Comparison of ENCODE assay signal across 11 mouse cellular contexts in the genomic region with DNA sequence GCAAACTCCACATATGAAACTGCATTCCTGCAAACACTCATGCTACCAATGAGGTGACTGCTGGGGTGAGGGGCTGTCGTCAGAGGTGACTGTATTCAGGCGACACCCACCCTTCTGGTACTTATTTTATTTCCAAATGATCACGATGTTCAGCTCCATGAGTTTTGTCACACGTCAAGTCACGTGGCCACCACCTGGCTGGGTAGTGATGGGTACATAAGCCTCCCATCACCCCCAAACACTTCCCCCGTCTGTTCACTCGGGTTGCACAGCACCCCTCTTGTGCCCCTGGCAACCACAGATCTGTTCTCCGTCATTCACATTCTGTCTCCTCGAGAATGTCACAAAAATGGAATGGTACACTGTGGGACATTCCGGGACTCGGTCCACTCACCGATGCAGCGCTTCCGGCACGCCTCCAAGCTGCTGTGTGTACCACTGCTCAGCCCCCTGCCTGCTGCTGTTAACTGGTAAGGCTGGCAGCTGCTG. TPM values are rescaled to one million over a fixed set of nuclear protein-coding genes. Genes with fewer than 3 reads are reported as not detected.
DNase-seq lines count a peak whose midpoint lies in the region; ATAC-seq and TF ChIP-seq lines count a peak whose summit lies in the region.
"Had no signal": no experiment of that assay in that cellular context is flagged by ENCODE, and none has a peak within 500 bp of the region (broad histone marks: within the 10 kb centered on the region; RNA-seq: fewer than 3 reads in every experiment).

No protein-coding gene starts in this region.

- H3K9me3 ChIP-seq in forebrain, embryonic 14.5 days (replicated peaks; ENCODE audit: control insufficient read depth, low read length), result no peaks in the 10 kb centered on the region
- H3K9me3 ChIP-seq in forebrain, embryonic 12.5 days, result no peaks in the 10 kb centered on the region
- no peaks in the 10 kb centered on the region for H3K9me3 ChIP-seq in hindbrain, postnatal 0 days (ENCODE audit: low read length)
- no peaks in the 10 kb centered on the region for H3K9me3 ChIP-seq in lung, embryonic 15.5 days
- H3K9me3 ChIP-seq: midbrain, embryonic 10.5 days had no signal

- WGBS in forebrain, embryonic 14.5 days, result 82% methylated on average over 15 of the region's 15 CpGs
- WGBS in forebrain, embryonic 12.5 days, result 87% methylated on average over 15 of the region's 15 CpGs
- 52% methylated on average over 15 of the region's 15 CpGs for WGBS in hindbrain, postnatal 0 days
- WGBS in lung, embryonic 15.5 days, result 39% methylated on average over 15 of the region's 15 CpGs

- TF ChIP-seq POLR2A in brain, embryonic 14.5 days (IDR thresholded peaks at IDR 0.05; ENCODE audit: borderline replicate concordance, extremely low read depth, insufficient read depth, insufficient read length, poor library complexity, severe bottlenecking), result no peak

- no peak overlapping the region for H3K4me2 ChIP-seq in forebrain, embryonic 14.5 days (ENCODE audit: low read length)
- H3K4me2 ChIP-seq in forebrain, embryonic 12.5 days, result no peak overlapping the region
- H3K4me2 ChIP-seq in hindbrain, postnatal 0 days (ENCODE audit: low read depth, low read length), result peak overlapping the region; percentile 40
- peak overlapping the region; percentile 47 for H3K4me2 ChIP-seq in lung, embryonic 15.5 days

- no peaks in the 10 kb centered on the region for H3K27me3 ChIP-seq in forebrain, embryonic 14.5 days (replicated peaks; ENCODE audit: control insufficient read depth, insufficient read depth, low read length)
- H3K27me3 ChIP-seq in forebrain, embryonic 12.5 days, result no peaks in the 10 kb centered on the region
- no peaks in the 10 kb centered on the region for H3K27me3 ChIP-seq in hindbrain, postnatal 0 days (ENCODE audit: insufficient read depth, low read length)
- no peaks in the 10 kb centered on the region for H3K27me3 ChIP-seq in lung, embryonic 15.5 days
- H3K27me3 ChIP-seq: Patski had no signal

- DNase-seq in forebrain, embryonic 14.5 days (ENCODE audit: low spot score), result peak; percentile 30
- DNase-seq in brain, embryonic 14.5 days (ENCODE audit: low read depth), result peak; percentile 24
- DNase-seq in hindbrain, postnatal 0 days (ENCODE audit: low spot score), result peak; percentile 24
- no peak for DNase-seq in kidney, adult 11 months
- DNase-seq in Muller cell, postnatal 12 days (ENCODE audit: inconsistent ontology term), result no peak
- DNase-seq in spleen, adult 12 weeks (ENCODE audit: low spot score), result no peak
- DNase-seq: thymus, postnatal 14 days had no signal

- H3K9ac ChIP-seq in forebrain, embryonic 14.5 days (ENCODE audit: low read length), result no peak overlapping the region
- H3K9ac ChIP-seq in forebrain, embryonic 12.5 days, result no peak overlapping the region
- no peak overlapping the region for H3K9ac ChIP-seq in hindbrain, postnatal 0 days (replicated peaks; ENCODE audit: low read length)
- no peak overlapping the region for H3K9ac ChIP-seq in lung, embryonic 15.5 days

- no peaks in the 10 kb centered on the region for H3K36me3 ChIP-seq in forebrain, embryonic 14.5 days (ENCODE audit: control insufficient read depth, insufficient read depth, low read length)
- no peaks in the 10 kb centered on the region for H3K36me3 ChIP-seq in forebrain, embryonic 12.5 days (replicated peaks)
- H3K36me3 ChIP-seq in hindbrain, postnatal 0 days (ENCODE audit: insufficient read depth, low read length), result no peaks in the 10 kb centered on the region
- H3K36me3 ChIP-seq in lung, embryonic 15.5 days, result no peaks in the 10 kb centered on the region
- H3K36me3 ChIP-seq: midbrain, embryonic 10.5 days had no signal

- H3K27ac ChIP-seq in forebrain, embryonic 14.5 days (ENCODE audit: low read depth, low read length), result no peak overlapping the region; the same call in 1 of the 2 replicates
- no peak overlapping the region for H3K27ac ChIP-seq in forebrain, embryonic 12.5 days
- no peak overlapping the region for H3K27ac ChIP-seq in hindbrain, postnatal 0 days
- peak overlapping the region; percentile 90 for H3K27ac ChIP-seq in lung, embryonic 15.5 days
- H3K27ac ChIP-seq: midbrain, embryonic 10.5 days had no signal

- no peak for TF ChIP-seq CTCF in brain, embryonic 14.5 days (IDR thresholded peaks at IDR 0.05; ENCODE audit: borderline replicate concordance, extremely low read depth, insufficient read depth, insufficient read length)
- no peak for TF ChIP-seq CTCF in hindbrain, postnatal 0 days (IDR thresholded peaks at IDR 0.05; ENCODE audit: low read depth)

- peak; percentile 37; the same call in 1 of the 2 replicates for ATAC-seq in forebrain, embryonic 14.5 days
- no peak for ATAC-seq in forebrain, embryonic 12.5 days (ENCODE audit: low FRiP score)
- peak; percentile 73 for ATAC-seq in hindbrain, postnatal 0 days
- peak; percentile 47; the same call in 1 of the 2 replicates for ATAC-seq in lung, embryonic 15.5 days (ENCODE audit: borderline replicate concordance, extremely low read depth, low FRiP score, low TSS enrichment)
- ATAC-seq: Patski had no signal

- H3K4me3 ChIP-seq in forebrain, embryonic 14.5 days (ENCODE audit: low read depth, low read length), result no peak overlapping the region
- no peak overlapping the region for H3K4me3 ChIP-seq in forebrain, embryonic 12.5 days (replicated peaks)
- H3K4me3 ChIP-seq in hindbrain, postnatal 0 days (ENCODE audit: low read length), result no peak overlapping the region; the same call in 1 of the 2 replicates
- peak overlapping the region; percentile 10 for H3K4me3 ChIP-seq in lung, embryonic 15.5 days
- H3K4me3 ChIP-seq: midbrain, embryonic 10.5 days had no signal

- 0 out of 2 replicates have a peak, but pooled peaks cover 5% of the 10 kb centered on the region for H3K4me1 ChIP-seq in forebrain, embryonic 14.5 days (ENCODE audit: control insufficient read depth, insufficient read depth, low read length)
- peaks cover 3% of the 10 kb centered on the region; the same call in 1 of the 2 replicates for H3K4me1 ChIP-seq in forebrain, embryonic 12.5 days
- peaks cover 6% of the 10 kb centered on the region; the same call in 1 of the 2 replicates for H3K4me1 ChIP-seq in hindbrain, postnatal 0 days (ENCODE audit: insufficient read depth, low read length)
- peaks cover 24% of the 10 kb centered on the region for H3K4me1 ChIP-seq in lung, embryonic 15.5 days
- H3K4me1 ChIP-seq: midbrain, embryonic 10.5 days had no signal

RNA-seq across cellular contexts. Expression of a gene that starts 32.9 kb away (rescaled TPM):
- 1.7 and 2.0 TPM in 2 replicates for polyA plus RNA-seq in forebrain, embryonic 14.5 days (2014; fragmentation: Nextera tagmentation; extraction: Ambion mirVana)
- polyA plus RNA-seq in forebrain, embryonic 12.5 days (2016; fragmentation: Nextera tagmentation; extraction: Ambion mirVana), result 1.1 and 1.5 TPM in 2 replicates
- 1.9 and 2.8 TPM in 2 replicates for polyA plus RNA-seq in brain, embryonic 14.5 days (2012; rRNA removed)
- total RNA-seq in hindbrain, postnatal 0 days (2014; rRNA removed), result 7.1 and 10.0 TPM in 2 replicates
- 4.1 and 5.3 TPM in 2 replicates for polyA plus RNA-seq in hindbrain, postnatal 0 days (2015; fragmentation: Nextera tagmentation; extraction: Ambion mirVana)
- 9.9 and 12.1 TPM in 2 replicates for polyA plus RNA-seq in lung, embryonic 15.5 days (2015; fragmentation: Nextera tagmentation; extraction: Ambion mirVana)

Comparison
In these comparisons a context has a peak if more than half of its experiments do, and no peak if none do; other contexts are left out.
1. DNase-seq: peak in forebrain, embryonic 14.5 days (single experiment), brain, embryonic 14.5 days (single experiment) and hindbrain, postnatal 0 days (single experiment); none in kidney, adult 11 months (single experiment), Muller cell, postnatal 12 days (single experiment) and spleen, adult 12 weeks (single experiment).
2. H3K4me2 ChIP-seq: peak in hindbrain, postnatal 0 days (single experiment) and lung, embryonic 15.5 days (single experiment); none in forebrain, embryonic 14.5 days (single experiment) and forebrain, embryonic 12.5 days (single experiment).